Mouse (Mus musculus) heart, postnatal 0 days (tissue): ENCODE measurements at regions not wholly inside any gene's neighbourhood (a gene's known extent, or its start where the extent isn't known, plus 50 kb on each side); places are given as distances from the start of the nearest gene placed in this dataset.

Source experiments
- ATAC-seq: fragments of 200-750 bp; cut with Nextera tagmentation; 2 replicates; pipeline ENCODE4 v1.8.0; 2017; ENCODE audit warnings: low read depth, moderate number of reproducible peaks, moderate library complexity; ENCODE audit not compliant: insufficient read depth
- DNase-seq: peaks from one replicate; pipeline ENCODE4 v3.0.0-alpha.2; 2016; ENCODE audit warnings: low spot score
- H3K27ac ChIP-seq: fragments of 300-500 bp; sonication (generic); 2 replicates; pipeline ENCODE4 v1.5.1; 2014; ENCODE audit warnings: low read depth, mild to moderate bottlenecking
- H3K27me3 ChIP-seq: fragments of 300-500 bp; sonication (generic); 2 replicates; pipeline ENCODE4 v1.6.1; 2014; ENCODE audit warnings: low read length, mixed read lengths; ENCODE audit not compliant: control insufficient read depth, insufficient read depth
- H3K36me3 ChIP-seq: fragments of 300-500 bp; sonication (generic); replicated peaks from 2 replicates; pipeline ENCODE4 v1.6.1; 2014; ENCODE audit warnings: low read length, mixed read lengths; ENCODE audit not compliant: control insufficient read depth, insufficient read depth
- H3K4me1 ChIP-seq: fragments of 300-500 bp; sonication (generic); 2 replicates; pipeline ENCODE4 v1.6.1; 2014; ENCODE audit warnings: antibody characterized with exemption; ENCODE audit not compliant: control insufficient read depth, insufficient read depth
- H3K4me2 ChIP-seq: fragments of 300-500 bp; sonication (generic); 2 replicates; pipeline ENCODE4 v1.6.1; 2014; ENCODE audit warnings: low read depth, mild to moderate bottlenecking, low read length, moderate library complexity
- H3K4me3 ChIP-seq: fragments of 300-500 bp; sonication (generic); 2 replicates; pipeline ENCODE4 v1.5.1; 2014; ENCODE audit warnings: low read depth, low read length
- H3K9ac ChIP-seq: fragments of 300-500 bp; sonication (generic); replicated peaks from 2 replicates; pipeline ENCODE4 v1.6.1; 2014; ENCODE audit warnings: low read depth, low read length, mixed read lengths
- H3K9me3 ChIP-seq: fragments of 300-500 bp; sonication (generic); replicated peaks from 2 replicates; pipeline ENCODE4 v1.6.1; 2016; ENCODE audit warnings: low read length; ENCODE audit not compliant: control insufficient read depth
- CTCF ChIP-seq: IDR thresholded peaks from 2 replicates; pipeline ENCODE4 v1.5.1; 2016; ENCODE audit warnings: antibody characterized with exemption, control low read depth, low read depth
- EP300 ChIP-seq: IDR thresholded peaks from 2 replicates; pipeline ENCODE4 v1.6.1; 2016; ENCODE audit warnings: antibody characterized with exemption, low read depth
- WGBS: fragments of 180-500 bp; shearing (Covaris S2); extraction: QIAGEN DNeasy Blood & Tissue Kit; methylation state at CpG from one replicate; pipeline ENCODE4 v1.1.7; 2014; 5-methylcytosine and 5-hydroxymethylcytosine counted together

- 73% methylated on average over 1 of the region's 1 CpGs for WGBS
- no peak for TF ChIP-seq CTCF
- TF ChIP-seq EP300, result no peak
These were observed 59.9 kb downstream of the Adamts1 start for GRCm38 (mm10) chr16:85743022-85743421.

GRCm38 (mm10) chr16:85738606-85739195, 64.2 kb downstream of the Adamts1 start:
- no peak for DNase-seq
- WGBS, result 80% methylated on average over 2 of the region's 2 CpGs
- no peak overlapping the region for H3K9ac ChIP-seq
- H3K4me1 ChIP-seq, result no peaks in the 10 kb centered on the region
- ATAC-seq, result no peak
- H3K9me3 ChIP-seq, result no peaks in the 10 kb centered on the region
- H3K4me3 ChIP-seq, result no peak overlapping the region
- H3K4me2 ChIP-seq, result no peak overlapping the region
- no peaks in the 10 kb centered on the region for H3K36me3 ChIP-seq
- no peak overlapping the region for H3K27ac ChIP-seq
- no peak for TF ChIP-seq EP300
- TF ChIP-seq CTCF, result no peak
- no peaks in the 10 kb centered on the region for H3K27me3 ChIP-seq

More at GRCm38 (mm10) chr16:85743022-85743421, 59.9 kb downstream of the Adamts1 start:
- Histone ChIP-seq H3K27ac (no peak overlapping the region), H3K4me1 (peaks cover 16% of the 10 kb centered on the region; the same call in 1 of the 2 replicates), H3K4me3 (no peak overlapping the region), H3K9ac (no peak overlapping the region), H3K27me3 (no peaks in the 10 kb centered on the region), H3K9me3 (no peaks in the 10 kb centered on the region), H3K36me3 (no peaks in the 10 kb centered on the region), H3K4me2 (no peak overlapping the region)
- DNase-seq (no peak), ATAC-seq (no peak)

- Histone ChIP-seq H3K4me3 (no peak overlapping the region), H3K9me3 (no peaks in the 10 kb centered on the region), H3K36me3 (no peaks in the 10 kb centered on the region), H3K27ac (no peak overlapping the region), H3K27me3 (no peaks in the 10 kb centered on the region), H3K4me1 (no peaks in the 10 kb centered on the region; the same call in 1 of the 2 replicates), H3K9ac (no peak overlapping the region), H3K4me2 (no peak overlapping the region)
- 68% methylated on average over 2 of the region's 2 CpGs for WGBS
- DNase-seq (no peak), ATAC-seq (no peak)
- TF ChIP-seq EP300 (no peak), CTCF (no peak)
These were observed 74.9 kb downstream of the Adamts1 start for GRCm38 (mm10) chr16:85728026-85728425.

- ATAC-seq (peak; percentile 90), DNase-seq (peak; percentile 52)
- Histone ChIP-seq H3K9me3 (no peaks in the 10 kb centered on the region), H3K9ac (no peak overlapping the region), H3K4me1 (no peaks in the 10 kb centered on the region), H3K27me3 (no peaks in the 10 kb centered on the region), H3K4me2 (no peak overlapping the region), H3K27ac (no peak overlapping the region), H3K36me3 (no peaks in the 10 kb centered on the region), H3K4me3 (no peak overlapping the region)
- 33% methylated on average over 2 of the region's 2 CpGs for WGBS
- TF ChIP-seq EP300 (no peak), CTCF (peak; percentile 79)
These were observed 80.9 kb downstream of the Adamts1 start for GRCm38 (mm10) chr16:85721968-85722367.

GRCm38 (mm10) chr16:85712291-85712690, 90.6 kb downstream of the Adamts1 start:
- no peak overlapping the region for H3K4me3 ChIP-seq
- no peaks in the 10 kb centered on the region for H3K9me3 ChIP-seq
- no peaks in the 10 kb centered on the region for H3K36me3 ChIP-seq
- no peak overlapping the region for H3K9ac ChIP-seq
- ATAC-seq, result no peak
- TF ChIP-seq EP300 (no peak), CTCF (no peak)
- no peaks in the 10 kb centered on the region for H3K27me3 ChIP-seq
- 76% methylated on average over 3 of the region's 3 CpGs for WGBS
- no peak overlapping the region for H3K4me2 ChIP-seq
- H3K4me1 ChIP-seq, result no peaks in the 10 kb centered on the region
- no peak for DNase-seq
- no peak overlapping the region for H3K27ac ChIP-seq
